Comparison of ENCODE assay signal across 9 mouse cellular contexts in the genomic region with DNA sequence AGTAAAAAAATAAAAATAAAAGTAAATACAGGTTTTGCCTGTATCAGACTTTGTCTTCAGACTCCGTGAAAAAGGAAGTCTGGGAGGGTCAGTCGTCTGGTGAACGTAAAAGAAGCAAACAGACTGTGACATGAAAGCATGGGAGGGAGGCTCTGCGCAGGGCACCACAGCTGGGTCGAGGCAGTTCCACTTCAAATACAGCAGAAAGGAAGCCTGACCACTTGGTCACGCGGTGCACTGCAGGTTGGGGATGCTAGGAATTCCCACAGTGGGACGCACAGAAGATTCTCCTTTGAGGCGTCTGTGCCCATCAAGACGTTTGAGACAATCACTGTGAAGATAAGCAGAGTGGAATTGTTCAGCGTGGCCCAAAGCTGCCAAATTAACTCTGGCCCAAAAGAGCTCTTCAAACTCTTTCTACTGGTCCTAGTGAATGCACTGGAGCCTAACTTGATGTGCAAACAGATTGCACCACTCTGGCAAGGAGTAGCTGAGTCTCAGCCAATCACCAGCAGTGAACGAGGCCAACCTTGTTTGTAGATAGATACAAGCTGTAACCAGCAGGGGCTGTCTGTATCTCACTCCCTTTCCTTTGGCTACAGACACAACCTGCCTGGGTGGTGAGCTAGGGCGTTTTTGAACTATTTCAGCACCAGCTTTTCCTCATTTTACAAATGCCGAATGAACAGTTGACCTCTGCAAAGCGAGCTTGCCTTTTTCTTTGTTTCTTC. TPM values are rescaled to one million over a fixed set of nuclear protein-coding genes. Genes with fewer than 3 reads are reported as not detected.
DNase-seq lines count a peak whose midpoint lies in the region; ATAC-seq and TF ChIP-seq lines count a peak whose summit lies in the region.
"Had no signal": no experiment of that assay in that cellular context is flagged by ENCODE, and none has a peak within 500 bp of the region (broad histone marks: within the 10 kb centered on the region; RNA-seq: fewer than 3 reads in every experiment).

No protein-coding gene starts in this region.

- 21% methylated on average over 15 of the region's 15 CpGs for WGBS in spleen, adult 2 months
- 51% methylated on average over 15 of the region's 15 CpGs for WGBS in hindbrain, embryonic 14.5 days
- WGBS in liver, embryonic 11.5 days, result 40% methylated on average over 15 of the region's 15 CpGs

- TF ChIP-seq CTCF in spleen, adult 2 months (IDR thresholded peaks at IDR 0.05; ENCODE audit: extremely low read depth, insufficient read depth, insufficient read length, insufficient replicate concordance), result no peak
- TF ChIP-seq CTCF in gastrocnemius, adult 2 months (IDR thresholded peaks at IDR 0.05), result peak; percentile 57

- TF ChIP-seq POLR2A in spleen, adult 2 months (IDR thresholded peaks at IDR 0.05; ENCODE audit: low read depth, low read length), result no peak

- H3K9ac ChIP-seq in hindbrain, embryonic 14.5 days, result no peak overlapping the region
- H3K9ac ChIP-seq in liver, embryonic 11.5 days (ENCODE audit: low read depth, low read length), result no peak overlapping the region
- H3K9ac ChIP-seq: embryonic facial prominence, embryonic 15.5 days had no signal

- peak overlapping the region; percentile 33; the same call in 1 of the 2 replicates for H3K4me3 ChIP-seq in spleen, adult 2 months (ENCODE audit: extremely low read depth, insufficient read depth, insufficient read length)
- H3K4me3 ChIP-seq in gastrocnemius, adult 2 months, result no peak overlapping the region
- H3K4me3 ChIP-seq in hindbrain, embryonic 14.5 days (replicated peaks; ENCODE audit: low read length), result no peak overlapping the region
- no peak overlapping the region for H3K4me3 ChIP-seq in liver, embryonic 11.5 days (ENCODE audit: low read depth, low read length)
- H3K4me3 ChIP-seq: embryonic facial prominence, embryonic 15.5 days had no signal

- no peak overlapping the region for H3K4me2 ChIP-seq in hindbrain, embryonic 14.5 days (replicated peaks)
- peak overlapping the region; percentile 38; the same call in 1 of the 2 replicates for H3K4me2 ChIP-seq in liver, embryonic 11.5 days
- H3K4me2 ChIP-seq: embryonic facial prominence, embryonic 15.5 days had no signal

- peaks cover 7% of the 10 kb centered on the region; the same call in 1 of the 2 replicates for H3K4me1 ChIP-seq in spleen, adult 2 months (ENCODE audit: control insufficient read depth, insufficient read depth, insufficient read length)
- H3K4me1 ChIP-seq in hindbrain, embryonic 14.5 days (replicated peaks; ENCODE audit: control insufficient read depth, insufficient read depth, low read length), result no peaks in the 10 kb centered on the region
- H3K4me1 ChIP-seq in liver, embryonic 11.5 days (replicated peaks; ENCODE audit: control insufficient read depth, insufficient read depth, low read length), result no peaks in the 10 kb centered on the region
- H3K4me1 ChIP-seq: embryonic facial prominence, embryonic 15.5 days had no signal

- no peaks in the 10 kb centered on the region for H3K36me3 ChIP-seq in spleen, adult 2 months (ENCODE audit: control insufficient read depth, insufficient read depth, low read length)
- no peaks in the 10 kb centered on the region for H3K36me3 ChIP-seq in hindbrain, embryonic 14.5 days (replicated peaks; ENCODE audit: control insufficient read depth, insufficient read depth)
- H3K36me3 ChIP-seq in liver, embryonic 11.5 days (ENCODE audit: control insufficient read depth, insufficient read depth, low read length), result no peaks in the 10 kb centered on the region
- H3K36me3 ChIP-seq: embryonic facial prominence, embryonic 15.5 days had no signal

- no peaks in the 10 kb centered on the region for H3K9me3 ChIP-seq in hindbrain, embryonic 14.5 days (ENCODE audit: control insufficient read depth, low read length)
- H3K9me3 ChIP-seq in liver, embryonic 11.5 days (ENCODE audit: control insufficient read depth, low read length), result no peaks in the 10 kb centered on the region
- H3K9me3 ChIP-seq: embryonic facial prominence, embryonic 15.5 days had no signal

- H3K27ac ChIP-seq in spleen, adult 2 months (ENCODE audit: insufficient read depth, low read length), result no peak overlapping the region; the same call in 1 of the 2 replicates
- peak overlapping the region; percentile 52 for H3K27ac ChIP-seq in gastrocnemius, adult 2 months
- H3K27ac ChIP-seq in hindbrain, embryonic 14.5 days, result no peak overlapping the region
- H3K27ac ChIP-seq in liver, embryonic 11.5 days (ENCODE audit: low read depth, low read length), result no peak overlapping the region
- H3K27ac ChIP-seq: embryonic facial prominence, embryonic 15.5 days had no signal

- no peak for DNase-seq in spleen, adult 2 months (ENCODE audit: low read depth in 1 of 2, low spot score in 2 of 2)
- no peak for DNase-seq in spleen, adult 18-20 months
- peak; percentile 90 for DNase-seq in brain, adult 2 months (ENCODE audit: low read depth, low spot score)
- DNase-seq in gastrocnemius, adult 2 months, result peak; percentile 81
- DNase-seq in hindbrain, embryonic 14.5 days (ENCODE audit: low spot score), result peak; percentile 64
- peak; percentile 29 for DNase-seq in liver, embryonic 11.5 days (ENCODE audit: low spot score)
- DNase-seq in naive thymus-derived CD4-positive, alpha-beta T cell, adult 2 months (ENCODE audit: low read depth), result peak; percentile 59
- peak; percentile 45 to 74 for DNase-seq in urinary bladder, postnatal 36 days (ENCODE audit: low spot score in 2 of 2)

- H3K27me3 ChIP-seq in spleen, adult 2 months (ENCODE audit: control insufficient read depth, insufficient read depth, low read length), result no peaks in the 10 kb centered on the region
- H3K27me3 ChIP-seq in hindbrain, embryonic 14.5 days (ENCODE audit: control insufficient read depth, insufficient read depth, low read length), result no peaks in the 10 kb centered on the region
- H3K27me3 ChIP-seq in liver, embryonic 11.5 days (replicated peaks; ENCODE audit: control insufficient read depth, insufficient read depth, low read length), result no peaks in the 10 kb centered on the region
- H3K27me3 ChIP-seq: embryonic facial prominence, embryonic 15.5 days had no signal

- peak; percentile 82; the same call in 1 of the 2 replicates for ATAC-seq in hindbrain, embryonic 14.5 days (ENCODE audit: low FRiP score)
- peak; percentile 80 for ATAC-seq in liver, embryonic 11.5 days (replicated peaks; ENCODE audit: low FRiP score)

- intact Hi-C loops in gastrocnemius, adult 2 months (cut with DNase I), result no loop called here

RNA-seq across cellular contexts. Expression of gene Zkscan16, which starts 8.5 kb away (rescaled TPM):
- 0.04 TPM in 1 of 2 replicates, not detected in the other for polyA plus RNA-seq in spleen, adult 2 months (2012; rRNA removed)
- total RNA-seq in gastrocnemius, adult 2 months (2021), result not detected
- 2.8 and 3.2 TPM in 2 replicates for polyA plus RNA-seq in hindbrain, embryonic 14.5 days (2014; fragmentation: Nextera tagmentation; extraction: Ambion mirVana)
- 0.21 and 0.29 TPM in 2 replicates for polyA plus RNA-seq in liver, embryonic 11.5 days (2014; fragmentation: Nextera tagmentation; extraction: Ambion mirVana)

RNA-seq across cellular contexts. Expression of gene Ecpas, which starts 22.4 kb away (rescaled TPM):
- 10.0 and 21.6 TPM in 2 replicates for polyA plus RNA-seq in spleen, adult 2 months (2012; rRNA removed)
- total RNA-seq in gastrocnemius, adult 2 months (2021), result 100 to 1,000 TPM; 283 to 349 TPM
- polyA plus RNA-seq in hindbrain, embryonic 14.5 days (2014; fragmentation: Nextera tagmentation; extraction: Ambion mirVana), result 47.8 and 49.3 TPM in 2 replicates
- polyA plus RNA-seq in liver, embryonic 11.5 days (2014; fragmentation: Nextera tagmentation; extraction: Ambion mirVana), result 43.0 and 44.8 TPM in 2 replicates

RNA-seq across cellular contexts. Expression of gene Ptgr1, which starts 52.0 kb away (rescaled TPM):
- 0.92 and 0.96 TPM in 2 replicates for polyA plus RNA-seq in spleen, adult 2 months (2012; rRNA removed)
- 1 to 10 TPM in 1 of 2 experiments, under 1 TPM in 1; 0.84 to 1.7 TPM for total RNA-seq in gastrocnemius, adult 2 months (2021)
- polyA plus RNA-seq in hindbrain, embryonic 14.5 days (2014; fragmentation: Nextera tagmentation; extraction: Ambion mirVana), result 4.6 and 4.8 TPM in 2 replicates
- 28.0 and 30.5 TPM in 2 replicates for polyA plus RNA-seq in liver, embryonic 11.5 days (2014; fragmentation: Nextera tagmentation; extraction: Ambion mirVana)

RNA-seq across cellular contexts. Expression of gene Dnajc25, which starts 60.0 kb away (rescaled TPM):
- 1.4 and 2.9 TPM in 2 replicates for polyA plus RNA-seq in spleen, adult 2 months (2012; rRNA removed)
- 10 to 100 TPM; 10.8 to 12.4 TPM for total RNA-seq in gastrocnemius, adult 2 months (2021)
- 5.2 and 9.6 TPM in 2 replicates for polyA plus RNA-seq in hindbrain, embryonic 14.5 days (2014; fragmentation: Nextera tagmentation; extraction: Ambion mirVana)
- polyA plus RNA-seq in liver, embryonic 11.5 days (2014; fragmentation: Nextera tagmentation; extraction: Ambion mirVana), result 8.8 and 11.1 TPM in 2 replicates

Comparison
In these comparisons a context has a peak if more than half of its experiments do, and no peak if none do; other contexts are left out.
1. DNase-seq: peak in brain, adult 2 months (single experiment), gastrocnemius, adult 2 months (single experiment), hindbrain, embryonic 14.5 days (single experiment), liver, embryonic 11.5 days (single experiment), naive thymus-derived CD4-positive, alpha-beta T cell, adult 2 months (single experiment) and urinary bladder, postnatal 36 days (2 of 2); none in spleen, adult 2 months (0 of 2) and spleen, adult 18-20 months (0 of 2).